Mouse (Mus musculus): ENCODE results near the gene Acta2. TPM values are rescaled to one million over a fixed set of nuclear protein-coding genes. Genes with fewer than 3 reads are reported as not detected.

The Acta2 gene
- polyA plus RNA-seq, 1 experiment from 2014 or later, result 2.7 TPM

- H3K4me2 ChIP-seq (ENCODE audit: low read depth, low read length), result no peak overlapping the region
- H3K4me3 ChIP-seq (ENCODE audit: low read depth, low read length), result no peak overlapping the region
- H3K27me3 ChIP-seq (ENCODE audit: control insufficient read depth, insufficient read depth, low read length), result no peaks in the 10 kb centered on the region
- no peak overlapping the region for H3K9ac ChIP-seq (replicated peaks; ENCODE audit: low read depth, low read length)
- H3K36me3 ChIP-seq (ENCODE audit: control insufficient read depth, insufficient read depth, low read length), result no peaks in the 10 kb centered on the region
- H3K4me1 ChIP-seq (ENCODE audit: control insufficient read depth, insufficient read depth, low read length), result no peaks in the 10 kb centered on the region
- no peak overlapping the region for H3K27ac ChIP-seq (ENCODE audit: low read depth, low read length)
- WGBS, result 89% methylated on average over 3 of the region's 3 CpGs
- no peaks in the 10 kb centered on the region for H3K9me3 ChIP-seq (ENCODE audit: control insufficient read depth, low read length)
- ATAC-seq (ENCODE audit: low read depth), result no peak
Measured at GRCm38 (mm10) chr19:34278078-34278477, 22.7 kb upstream of the Acta2 start.

DNA sequence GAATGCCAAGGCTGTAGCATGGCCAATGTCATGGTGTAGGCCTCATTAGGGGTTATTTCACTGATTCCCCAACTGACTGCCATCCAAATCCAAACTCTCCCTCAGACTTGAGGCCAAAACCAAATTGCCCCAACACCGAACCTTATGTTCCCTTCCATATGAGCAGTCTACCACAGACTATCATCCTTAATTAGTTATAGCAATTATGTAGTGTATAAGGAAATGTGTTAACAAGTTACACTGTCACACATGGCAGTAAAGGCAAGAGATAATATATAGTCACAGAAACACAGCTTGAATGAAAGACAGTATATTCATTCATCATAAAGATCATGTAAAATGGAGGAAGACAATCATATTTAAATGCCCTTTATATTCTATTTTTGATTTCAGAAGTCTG lies 17.7 kb upstream of the Acta2 start:
- H3K27ac ChIP-seq (ENCODE audit: low read depth, low read length), result no peak overlapping the region
- no peak for ATAC-seq (ENCODE audit: low read depth)
- H3K27me3 ChIP-seq (ENCODE audit: control insufficient read depth, insufficient read depth, low read length), result no peaks in the 10 kb centered on the region
- H3K9me3 ChIP-seq (ENCODE audit: control insufficient read depth, low read length), result no peaks in the 10 kb centered on the region
- no peaks in the 10 kb centered on the region for H3K4me1 ChIP-seq (ENCODE audit: control insufficient read depth, insufficient read depth, low read length)
- no peaks in the 10 kb centered on the region for H3K36me3 ChIP-seq (ENCODE audit: control insufficient read depth, insufficient read depth, low read length)
- 94% methylated on average over 1 of the region's 1 CpGs for WGBS
- H3K4me2 ChIP-seq (ENCODE audit: low read depth, low read length), result no peak overlapping the region
- no peak overlapping the region for H3K9ac ChIP-seq (replicated peaks; ENCODE audit: low read depth, low read length)
- no peak overlapping the region for H3K4me3 ChIP-seq (ENCODE audit: low read depth, low read length)

DNA sequence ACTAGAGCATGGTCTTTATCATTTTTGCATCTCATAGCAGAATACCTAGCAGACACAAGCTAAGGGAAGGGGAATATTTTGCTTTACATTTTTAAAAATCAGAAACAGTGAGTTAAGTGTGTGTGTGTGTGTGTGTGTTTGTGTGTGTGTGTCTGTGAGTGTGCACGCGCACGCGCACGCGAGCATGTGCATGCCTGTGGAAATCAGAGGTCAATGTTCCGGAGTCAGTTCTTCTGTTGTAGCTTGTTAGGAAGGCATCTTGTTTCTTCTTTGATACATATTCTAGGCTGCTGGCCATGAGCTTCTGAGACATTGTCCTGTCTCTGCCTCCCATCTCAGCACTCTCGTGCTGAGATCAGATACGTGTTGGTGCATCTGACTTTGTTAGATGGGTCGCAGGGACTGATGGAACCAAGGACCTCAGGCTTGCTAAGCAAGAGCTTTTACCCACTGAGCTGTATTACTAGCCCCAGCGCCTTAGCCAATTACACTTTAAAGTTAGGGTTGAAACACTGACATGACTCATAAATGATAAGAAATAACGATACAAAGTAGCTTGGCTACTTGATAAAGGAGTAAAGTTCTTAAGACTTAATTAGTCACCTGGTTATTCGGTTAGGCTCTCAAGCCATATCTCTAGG lies 15.6 kb upstream of the Acta2 start:
- Histone ChIP-seq H3K4me3 (ENCODE audit: low read depth, low read length) (no peak overlapping the region), H3K4me1 (ENCODE audit: control insufficient read depth, insufficient read depth, low read length) (no peaks in the 10 kb centered on the region), H3K27ac (ENCODE audit: low read depth, low read length) (no peak overlapping the region), H3K9me3 (ENCODE audit: control insufficient read depth, low read length) (no peaks in the 10 kb centered on the region), H3K4me2 (ENCODE audit: low read depth, low read length) (no peak overlapping the region), H3K27me3 (ENCODE audit: control insufficient read depth, insufficient read depth, low read length) (no peaks in the 10 kb centered on the region), H3K36me3 (ENCODE audit: control insufficient read depth, insufficient read depth, low read length) (no peaks in the 10 kb centered on the region), H3K9ac (replicated peaks; ENCODE audit: low read depth, low read length) (no peak overlapping the region)
- no peak for ATAC-seq (ENCODE audit: low read depth)
- WGBS, result 96% methylated on average over 13 of the region's 13 CpGs

DNA sequence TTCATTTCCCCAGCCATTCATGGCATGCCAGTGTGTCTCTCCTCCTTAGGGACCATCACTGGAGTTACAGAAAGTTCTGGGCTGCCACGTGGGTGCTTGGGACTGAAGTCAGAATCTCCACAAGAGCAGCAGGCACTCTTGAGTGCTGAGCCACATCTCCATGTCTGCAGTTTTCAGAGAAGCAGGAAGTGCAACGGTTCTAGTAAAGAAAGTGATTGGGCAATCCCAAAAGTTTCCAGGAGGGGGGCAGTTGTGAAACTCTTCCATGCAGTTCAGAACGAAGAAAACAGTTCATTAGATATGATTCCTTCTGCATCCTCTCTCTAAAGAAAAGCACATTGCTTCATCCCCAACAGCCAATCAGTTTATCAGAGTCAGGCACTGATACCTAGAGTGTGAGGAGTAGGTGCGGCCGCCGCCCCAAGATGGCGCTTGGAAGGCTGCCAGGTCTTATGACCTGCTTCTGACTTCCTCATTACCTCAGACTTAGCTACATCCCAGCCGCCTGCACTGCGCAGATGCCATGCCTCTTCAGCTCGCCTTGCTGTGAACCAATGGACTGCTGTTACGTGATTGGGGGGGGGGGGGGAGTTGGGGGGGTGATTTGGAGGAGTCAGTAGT lies 14.8 kb upstream of the Acta2 start:
- ATAC-seq (ENCODE audit: low read depth), result no peak
- no peaks in the 10 kb centered on the region for H3K27me3 ChIP-seq (ENCODE audit: control insufficient read depth, insufficient read depth, low read length)
- no peak overlapping the region for H3K4me2 ChIP-seq (ENCODE audit: low read depth, low read length)
- H3K4me3 ChIP-seq (ENCODE audit: low read depth, low read length), result no peak overlapping the region
- no peak overlapping the region for H3K9ac ChIP-seq (replicated peaks; ENCODE audit: low read depth, low read length)
- H3K36me3 ChIP-seq (ENCODE audit: control insufficient read depth, insufficient read depth, low read length), result no peaks in the 10 kb centered on the region
- no peaks in the 10 kb centered on the region for H3K4me1 ChIP-seq (ENCODE audit: control insufficient read depth, insufficient read depth, low read length)
- no peaks in the 10 kb centered on the region for H3K9me3 ChIP-seq (ENCODE audit: control insufficient read depth, low read length)
- H3K27ac ChIP-seq (ENCODE audit: low read depth, low read length), result no peak overlapping the region
- 90% methylated on average over 11 of the region's 11 CpGs for WGBS

DNA sequence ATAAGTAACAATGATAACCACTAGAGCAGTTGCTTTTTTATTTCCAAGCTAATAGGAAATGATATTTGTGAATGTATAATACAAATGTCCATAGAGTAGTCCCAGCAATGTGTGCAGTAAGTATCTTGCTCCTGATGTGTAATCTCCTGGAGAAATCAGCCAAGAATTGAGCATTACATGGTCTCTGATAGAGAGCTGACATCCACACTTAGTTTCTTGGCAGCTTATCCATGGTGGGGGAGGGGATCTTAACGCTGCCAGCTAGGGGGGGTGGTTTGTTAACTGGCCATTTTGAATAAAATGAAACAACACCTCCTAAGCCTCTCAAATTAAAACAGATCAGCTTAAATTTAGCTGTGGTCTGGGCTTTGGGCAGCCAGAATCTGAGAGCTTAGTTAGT lies 13.6 kb upstream of the Acta2 start:
- Histone ChIP-seq H3K27me3 (ENCODE audit: control insufficient read depth, insufficient read depth, low read length) (no peaks in the 10 kb centered on the region), H3K36me3 (ENCODE audit: control insufficient read depth, insufficient read depth, low read length) (no peaks in the 10 kb centered on the region), H3K9ac (replicated peaks; ENCODE audit: low read depth, low read length) (no peak overlapping the region), H3K4me1 (ENCODE audit: control insufficient read depth, insufficient read depth, low read length) (no peaks in the 10 kb centered on the region), H3K27ac (ENCODE audit: low read depth, low read length) (no peak overlapping the region), H3K4me3 (ENCODE audit: low read depth, low read length) (no peak overlapping the region), H3K9me3 (ENCODE audit: control insufficient read depth, low read length) (no peaks in the 10 kb centered on the region), H3K4me2 (ENCODE audit: low read depth, low read length) (no peak overlapping the region)
- ATAC-seq (ENCODE audit: low read depth), result no peak
- WGBS, result 53% methylated on average over 1 of the region's 1 CpGs

DNA sequence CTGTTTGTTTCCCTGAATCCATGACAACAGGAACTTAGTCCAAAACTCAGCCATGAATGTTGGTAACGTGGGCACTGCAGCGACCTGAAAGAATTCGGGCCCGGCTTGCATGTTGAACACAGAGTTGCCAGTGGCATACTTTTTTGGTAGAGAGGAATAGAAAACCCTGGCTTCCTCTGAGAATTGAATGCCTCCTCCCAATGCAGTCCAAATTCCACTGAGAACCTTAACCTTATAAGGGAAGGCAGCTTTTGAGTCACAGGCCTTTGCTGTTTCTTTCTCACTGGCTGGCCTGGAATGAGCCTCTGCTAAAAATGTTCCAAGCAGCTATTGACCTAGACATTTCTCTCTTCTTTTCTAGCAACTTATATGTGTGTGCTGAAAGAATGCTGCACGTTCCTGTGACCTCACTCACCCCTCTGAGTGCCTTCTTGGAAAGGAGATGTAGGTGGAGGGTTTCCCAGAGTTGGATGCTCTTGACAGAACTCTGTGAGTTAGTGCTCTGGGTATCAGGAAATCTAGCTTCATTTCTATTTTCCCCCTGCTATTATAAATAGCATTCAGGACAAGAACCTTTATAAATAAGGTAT lies 10.3 kb upstream of the Acta2 start:
- 69% methylated on average over 5 of the region's 5 CpGs for WGBS
- ATAC-seq (ENCODE audit: low read depth), result no peak
- Histone ChIP-seq H3K36me3 (ENCODE audit: control insufficient read depth, insufficient read depth, low read length) (no peaks in the 10 kb centered on the region), H3K9me3 (ENCODE audit: control insufficient read depth, low read length) (no peaks in the 10 kb centered on the region), H3K27ac (ENCODE audit: low read depth, low read length) (no peak overlapping the region), H3K4me2 (ENCODE audit: low read depth, low read length) (no peak overlapping the region), H3K4me1 (ENCODE audit: control insufficient read depth, insufficient read depth, low read length) (no peaks in the 10 kb centered on the region), H3K4me3 (ENCODE audit: low read depth, low read length) (no peak overlapping the region), H3K27me3 (ENCODE audit: control insufficient read depth, insufficient read depth, low read length) (no peaks in the 10 kb centered on the region), H3K9ac (replicated peaks; ENCODE audit: low read depth, low read length) (no peak overlapping the region)

DNA sequence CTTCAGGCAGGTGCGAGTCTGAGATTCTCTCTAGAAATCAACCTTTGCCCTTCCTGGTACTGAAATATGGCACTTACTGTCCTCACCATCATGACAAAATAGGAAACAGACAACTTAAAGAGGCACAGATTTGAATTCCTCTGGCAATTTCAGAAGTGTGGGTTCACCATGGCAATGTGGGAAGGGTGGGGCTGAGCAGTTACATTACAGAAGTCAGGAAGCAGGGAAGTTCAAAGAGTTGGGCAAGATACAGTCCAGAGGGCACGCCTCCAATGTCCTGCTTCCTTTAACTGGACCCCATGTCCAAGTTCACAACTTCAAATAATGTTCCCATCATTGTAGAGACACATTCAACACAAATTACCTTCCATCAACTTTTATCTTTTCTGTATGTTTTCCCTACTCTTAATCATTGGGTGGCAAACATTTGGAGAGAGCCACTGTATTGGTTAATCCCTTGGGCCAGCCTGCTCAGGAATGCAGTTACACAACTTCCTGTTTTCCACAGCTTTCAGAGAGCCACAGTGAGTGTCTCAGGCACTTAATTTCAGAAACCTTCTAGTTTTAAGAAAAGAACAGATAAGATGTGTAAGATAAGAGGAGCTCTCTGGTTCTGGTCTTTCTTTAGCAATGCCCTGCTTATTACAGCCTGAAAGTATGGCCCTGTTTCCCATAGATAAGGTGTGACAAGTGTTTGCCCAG lies 7.0 kb upstream of the Acta2 start:
- Histone ChIP-seq H3K4me3 (ENCODE audit: low read depth, low read length) (no peak overlapping the region), H3K4me1 (ENCODE audit: control insufficient read depth, insufficient read depth, low read length) (no peaks in the 10 kb centered on the region), H3K36me3 (ENCODE audit: control insufficient read depth, insufficient read depth, low read length) (no peaks in the 10 kb centered on the region), H3K4me2 (ENCODE audit: low read depth, low read length) (no peak overlapping the region), H3K9me3 (ENCODE audit: control insufficient read depth, low read length) (no peaks in the 10 kb centered on the region), H3K27ac (ENCODE audit: low read depth, low read length) (no peak overlapping the region), H3K27me3 (ENCODE audit: control insufficient read depth, insufficient read depth, low read length) (no peaks in the 10 kb centered on the region), H3K9ac (replicated peaks; ENCODE audit: low read depth, low read length) (no peak overlapping the region)
- 88% methylated on average over 2 of the region's 2 CpGs for WGBS
- ATAC-seq (ENCODE audit: low read depth), result no peak

DNA sequence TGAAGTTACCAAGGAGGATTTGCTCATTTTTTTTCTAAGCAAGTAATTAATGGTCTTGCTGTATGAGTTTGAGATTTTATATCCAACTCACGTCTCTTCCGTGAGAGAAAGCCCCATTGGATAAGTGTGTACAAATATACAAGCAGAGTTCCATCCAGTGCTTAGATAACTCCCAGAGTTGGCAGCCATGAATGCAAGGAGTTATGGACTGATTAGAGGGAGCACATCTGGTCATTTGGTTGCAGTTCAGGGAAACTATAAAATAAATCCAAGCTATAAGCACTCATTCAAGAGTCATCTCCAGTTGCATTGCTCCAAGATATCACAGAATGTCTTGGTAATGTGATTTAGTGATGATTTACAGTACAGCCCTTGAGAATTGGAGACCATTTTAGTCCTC lies 1.5 kb upstream of the Acta2 start:
- no peak overlapping the region for H3K9ac ChIP-seq (replicated peaks; ENCODE audit: low read depth, low read length)
- H3K4me2 ChIP-seq (ENCODE audit: low read depth, low read length), result no peak overlapping the region
- H3K9me3 ChIP-seq (ENCODE audit: control insufficient read depth, low read length), result no peaks in the 10 kb centered on the region
- H3K27ac ChIP-seq (ENCODE audit: low read depth, low read length), result no peak overlapping the region
- H3K36me3 ChIP-seq (ENCODE audit: control insufficient read depth, insufficient read depth, low read length), result no peaks in the 10 kb centered on the region
- WGBS, result 89% methylated on average over 2 of the region's 2 CpGs
- H3K4me1 ChIP-seq (ENCODE audit: control insufficient read depth, insufficient read depth, low read length), result no peaks in the 10 kb centered on the region
- no peaks in the 10 kb centered on the region for H3K27me3 ChIP-seq (ENCODE audit: control insufficient read depth, insufficient read depth, low read length)
- no peak for ATAC-seq (ENCODE audit: low read depth)
- H3K4me3 ChIP-seq (ENCODE audit: low read depth, low read length), result no peak overlapping the region

DNA sequence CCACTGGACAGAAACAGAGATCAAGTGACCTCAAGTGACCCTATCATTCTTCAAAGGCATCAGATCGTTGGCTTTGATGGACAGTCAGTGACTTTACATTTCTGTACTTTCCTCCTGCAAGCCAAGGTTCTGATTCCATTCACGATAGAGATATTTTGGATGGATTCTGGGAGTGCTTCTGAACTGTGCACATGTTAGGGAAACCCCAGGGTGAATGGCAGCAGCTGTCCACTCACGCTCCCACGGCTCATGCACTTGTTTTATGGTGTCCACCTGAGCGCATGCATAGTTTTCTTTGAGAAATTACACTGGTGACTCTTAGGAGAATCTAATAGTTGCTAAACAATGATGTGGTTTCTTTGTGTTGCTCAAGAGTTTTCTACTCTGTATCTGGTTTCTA lies 759 bp upstream of the Acta2 start:
- no peaks in the 10 kb centered on the region for H3K9me3 ChIP-seq (ENCODE audit: control insufficient read depth, low read length)
- no peaks in the 10 kb centered on the region for H3K36me3 ChIP-seq (ENCODE audit: control insufficient read depth, insufficient read depth, low read length)
- no peak for ATAC-seq (ENCODE audit: low read depth)
- no peak overlapping the region for H3K9ac ChIP-seq (replicated peaks; ENCODE audit: low read depth, low read length)
- H3K4me2 ChIP-seq (ENCODE audit: low read depth, low read length), result no peak overlapping the region
- 72% methylated on average over 5 of the region's 5 CpGs for WGBS
- H3K27me3 ChIP-seq (ENCODE audit: control insufficient read depth, insufficient read depth, low read length), result no peaks in the 10 kb centered on the region
- H3K4me1 ChIP-seq (ENCODE audit: control insufficient read depth, insufficient read depth, low read length), result no peaks in the 10 kb centered on the region
- H3K4me3 ChIP-seq (ENCODE audit: low read depth, low read length), result no peak overlapping the region
- H3K27ac ChIP-seq (ENCODE audit: low read depth, low read length), result no peak overlapping the region

Data from neural tube, embryonic 14.5 days (tissue).